Mouse (Mus musculus) cortical plate, adult 2 months (tissue): Measurements from ENCODE around the gene Col8a1.

ENCODE experiments used
- CTCF ChIP-seq: fragments of 200-500 bp; IDR thresholded peaks from 2 replicates; pipeline ENCODE4 v1.5.1; 2011; ENCODE audit warnings: mild to moderate bottlenecking, control low read depth, low read length; ENCODE audit not compliant: insufficient read depth; ENCODE audit errors: extremely low read depth
- POLR2A ChIP-seq: fragments of 200-500 bp; IDR thresholded peaks from 2 replicates; pipeline ENCODE4 v1.6.1; 2011; ENCODE audit warnings: mild to moderate bottlenecking, low read length, control low read depth; ENCODE audit not compliant: insufficient read depth; ENCODE audit errors: extremely low read depth

DNA sequence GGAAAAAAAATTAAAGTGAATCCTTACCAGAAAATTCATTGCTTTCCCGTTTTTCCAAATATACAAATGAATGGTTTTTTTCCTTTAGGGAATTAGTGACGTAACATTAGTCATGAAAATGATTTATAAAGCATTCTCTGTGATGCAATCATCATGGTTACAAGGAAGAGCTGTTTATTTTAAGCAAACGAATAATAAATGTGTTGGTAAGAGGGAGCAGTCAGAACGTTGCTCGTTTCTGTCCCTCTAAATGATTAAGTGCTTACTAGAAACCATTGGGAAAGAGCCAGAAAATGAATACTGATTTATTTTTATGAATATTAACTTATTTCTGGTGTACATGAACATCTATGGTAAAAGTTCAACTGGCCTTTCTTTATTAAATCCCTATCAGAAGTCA, 119.8 kb downstream of the Col8a1 start:
- no peak for TF ChIP-seq CTCF
- no peak for TF ChIP-seq POLR2A
